Mouse (Mus musculus): ENCODE results near the gene Gm12184. TPM values are rescaled to one million over a fixed set of nuclear protein-coding genes. Genes with fewer than 3 reads are reported as not detected.

The Gm12184 gene
- polyA plus RNA-seq, 1 experiment, result 13.2 TPM

- H3K36me3 ChIP-seq (ENCODE audit: control insufficient read depth, insufficient read depth), result no peaks in the 10 kb centered on the region
Measured at GRCm38 (mm10) chr11:48842378-48842792, 15.9 kb upstream of the Gm12184 start.

GRCm38 (mm10) chr11:48841213-48841612 is 14.8 kb upstream of the Gm12184 start:
- Histone ChIP-seq H3K4me3 (no peak overlapping the region), H3K79me2 (ENCODE audit: control insufficient read depth, insufficient read depth) (no peaks in the 10 kb centered on the region), H3K4me2 (ENCODE audit: low read depth) (no peak overlapping the region), H3K36me3 (ENCODE audit: control insufficient read depth, insufficient read depth) (no peaks in the 10 kb centered on the region), H3ac (ENCODE audit: control insufficient read depth, insufficient read length) (no peak overlapping the region), H3K27me3 (ENCODE audit: control insufficient read depth, insufficient read depth, insufficient read length) (no peaks in the 10 kb centered on the region)
- no peak for TF ChIP-seq POLR2AphosphoS2 (IDR thresholded peaks at IDR 0.05; ENCODE audit: insufficient read length, low read depth)
- TF ChIP-seq TCF3 (IDR thresholded peaks at IDR 0.05; ENCODE audit: insufficient read length, low read depth), result no peak
- no peak for TF ChIP-seq CEBPB (IDR thresholded peaks at IDR 0.05; ENCODE audit: insufficient read depth, poor library complexity, severe bottlenecking)

More at GRCm38 (mm10) chr11:48842378-48842792, 15.9 kb upstream of the Gm12184 start:
- TF ChIP-seq E2F4 (IDR thresholded peaks at IDR 0.05; ENCODE audit: insufficient read depth) (no peak), MYOG (IDR thresholded peaks at IDR 0.05; ENCODE audit: control insufficient read depth in 1 of 3, insufficient read depth in 1 of 3, insufficient read length in 2 of 3, low read depth in 2 of 3) (no peak), TCF12 (IDR thresholded peaks at IDR 0.05; ENCODE audit: insufficient read depth, poor library complexity, severe bottlenecking) (no peak), USF1 (IDR thresholded peaks at IDR 0.05; ENCODE audit: low read depth) (no peak), SRF (IDR thresholded peaks at IDR 0.05; ENCODE audit: control insufficient read depth, insufficient read length, low read depth) (no peak), POLR2A (IDR thresholded peaks at IDR 0.05; ENCODE audit: insufficient read length, low read depth) (no peak), MAX (IDR thresholded peaks at IDR 0.05; ENCODE audit: low read depth) (no peak), MYOD1 (IDR thresholded peaks at IDR 0.05; ENCODE audit: control insufficient read depth in 1 of 3, insufficient read length in 2 of 3, low read depth in 2 of 3) (no peak), REST (IDR thresholded peaks at IDR 0.05; ENCODE audit: insufficient read depth, insufficient read length) (no peak), POLR2AphosphoS2 (IDR thresholded peaks at IDR 0.05; ENCODE audit: insufficient read length, low read depth) (no peak), CEBPB (IDR thresholded peaks at IDR 0.05; ENCODE audit: insufficient read depth, poor library complexity, severe bottlenecking) (no peak), TCF3 (IDR thresholded peaks at IDR 0.05; ENCODE audit: insufficient read length, low read depth) (no peak)
- no peak overlapping the region for H3ac ChIP-seq (ENCODE audit: control insufficient read depth, insufficient read length)
- no peaks in the 10 kb centered on the region for H3K79me2 ChIP-seq (ENCODE audit: control insufficient read depth, insufficient read depth)
- no peak overlapping the region for H3K4me2 ChIP-seq (ENCODE audit: low read depth)
- no peaks in the 10 kb centered on the region for H3K27me3 ChIP-seq (ENCODE audit: control insufficient read depth, insufficient read depth, insufficient read length)
- no peak overlapping the region for H3K4me3 ChIP-seq

GRCm38 (mm10) chr11:48840805-48841204 is 14.3 kb upstream of the Gm12184 start:
- Histone ChIP-seq H3ac (ENCODE audit: control insufficient read depth, insufficient read length) (no peak overlapping the region), H3K79me2 (ENCODE audit: control insufficient read depth, insufficient read depth) (no peaks in the 10 kb centered on the region), H3K36me3 (ENCODE audit: control insufficient read depth, insufficient read depth) (no peaks in the 10 kb centered on the region), H3K27me3 (ENCODE audit: control insufficient read depth, insufficient read depth, insufficient read length) (no peaks in the 10 kb centered on the region), H3K4me3 (no peak overlapping the region), H3K4me2 (ENCODE audit: low read depth) (no peak overlapping the region)
- no peak for TF ChIP-seq MAX (IDR thresholded peaks at IDR 0.05; ENCODE audit: low read depth)
- TF ChIP-seq MYOG (IDR thresholded peaks at IDR 0.05; ENCODE audit: control insufficient read depth in 1 of 3, insufficient read depth in 1 of 3, insufficient read length in 2 of 3, low read depth in 2 of 3), result no peak
- TF ChIP-seq POLR2AphosphoS2 (IDR thresholded peaks at IDR 0.05; ENCODE audit: insufficient read length, low read depth), result no peak
- TF ChIP-seq E2F4 (IDR thresholded peaks at IDR 0.05; ENCODE audit: insufficient read depth), result no peak
- TF ChIP-seq USF1 (IDR thresholded peaks at IDR 0.05; ENCODE audit: low read depth), result no peak
- no peak for TF ChIP-seq SRF (IDR thresholded peaks at IDR 0.05; ENCODE audit: control insufficient read depth, insufficient read length, low read depth)
- no peak for TF ChIP-seq TCF12 (IDR thresholded peaks at IDR 0.05; ENCODE audit: insufficient read depth, poor library complexity, severe bottlenecking)
- TF ChIP-seq MYOD1 (IDR thresholded peaks at IDR 0.05; ENCODE audit: control insufficient read depth in 1 of 3, insufficient read length in 2 of 3, low read depth in 2 of 3), result no peak
- TF ChIP-seq TCF3 (IDR thresholded peaks at IDR 0.05; ENCODE audit: insufficient read length, low read depth), result no peak
- TF ChIP-seq REST (IDR thresholded peaks at IDR 0.05; ENCODE audit: insufficient read depth, insufficient read length), result no peak
- no peak for TF ChIP-seq CEBPB (IDR thresholded peaks at IDR 0.05; ENCODE audit: insufficient read depth, poor library complexity, severe bottlenecking)
- TF ChIP-seq POLR2A (IDR thresholded peaks at IDR 0.05; ENCODE audit: insufficient read length, low read depth), result no peak

GRCm38 (mm10) chr11:48838879-48839680 is 12.6 kb upstream of the Gm12184 start:
- H3ac ChIP-seq (ENCODE audit: control insufficient read depth, insufficient read length), result no peak overlapping the region
- no peaks in the 10 kb centered on the region for H3K79me2 ChIP-seq (ENCODE audit: control insufficient read depth, insufficient read depth)
- H3K27me3 ChIP-seq (ENCODE audit: control insufficient read depth, insufficient read depth, insufficient read length), result no peaks in the 10 kb centered on the region
- peak overlapping the region; percentile 97 for H3K4me2 ChIP-seq (ENCODE audit: low read depth)
- peak overlapping the region; percentile 41 for H3K4me3 ChIP-seq
- TF ChIP-seq E2F4 (IDR thresholded peaks at IDR 0.05; ENCODE audit: insufficient read depth) (no peak), POLR2A (IDR thresholded peaks at IDR 0.05; ENCODE audit: insufficient read length, low read depth) (no peak), REST (IDR thresholded peaks at IDR 0.05; ENCODE audit: insufficient read depth, insufficient read length) (no peak), CEBPB (IDR thresholded peaks at IDR 0.05; ENCODE audit: insufficient read depth, poor library complexity, severe bottlenecking) (no peak), POLR2AphosphoS2 (IDR thresholded peaks at IDR 0.05; ENCODE audit: insufficient read length, low read depth) (no peak), MYOG (IDR thresholded peaks at IDR 0.05; ENCODE audit: control insufficient read depth in 1 of 3, insufficient read depth in 1 of 3, insufficient read length in 2 of 3, low read depth in 2 of 3) (no peak)
- no peaks in the 10 kb centered on the region for H3K36me3 ChIP-seq (ENCODE audit: control insufficient read depth, insufficient read depth)

Data from myocyte (in vitro differentiated cells).